Mouse (Mus musculus) heart, embryonic 13.5 days (tissue): ENCODE data around the gene Mfsd9. TPM values are rescaled to one million over a fixed set of nuclear protein-coding genes. Genes with fewer than 3 reads are reported as not detected.
"Not testable (repeated sequence)": the region's sequence is repeated elsewhere in the genome, so short reads cannot be mapped to it uniquely, and the experiment has no call there.

ENCODE experiments used
- ATAC-seq: fragments of 200-750 bp; cut with Nextera tagmentation; 2 replicates; pipeline ENCODE4 v1.8.0; 2017; ENCODE audit warnings: moderate TSS enrichment; ENCODE audit not compliant: insufficient number of reproducible peaks, low FRiP score, low TSS enrichment; ENCODE audit errors: extremely low read depth
- H3K27ac ChIP-seq: fragments of 300-500 bp; sonication (generic); replicated peaks from 2 replicates; pipeline ENCODE4 v1.5.1; 2015; ENCODE audit warnings: moderate library complexity, mild to moderate bottlenecking, inconsistent platforms
- H3K27me3 ChIP-seq: fragments of 300-500 bp; sonication (generic); replicated peaks from 2 replicates; pipeline ENCODE4 v1.6.1; 2015; ENCODE audit warnings: mild to moderate bottlenecking, inconsistent platforms
- H3K36me3 ChIP-seq: fragments of 300-500 bp; sonication (generic); 2 replicates; pipeline ENCODE4 v1.6.1; 2015; ENCODE audit warnings: mild to moderate bottlenecking, inconsistent platforms
- H3K4me1 ChIP-seq: fragments of 300-500 bp; sonication (generic); 2 replicates; pipeline ENCODE4 v1.6.1; 2015; ENCODE audit warnings: inconsistent platforms
- H3K4me2 ChIP-seq: fragments of 300-500 bp; sonication (generic); 2 replicates; pipeline ENCODE4 v1.6.1; 2015; ENCODE audit warnings: inconsistent platforms, mild to moderate bottlenecking, moderate library complexity
- H3K4me3 ChIP-seq: fragments of 300-500 bp; sonication (generic); 2 replicates; pipeline ENCODE4 v1.5.1; 2015; ENCODE audit warnings: moderate library complexity, mild to moderate bottlenecking, inconsistent platforms
- H3K9ac ChIP-seq: fragments of 300-500 bp; sonication (generic); 2 replicates; pipeline ENCODE4 v1.6.1; 2015; ENCODE audit warnings: inconsistent platforms, mild to moderate bottlenecking, moderate library complexity
- H3K9me3 ChIP-seq: fragments of 300-500 bp; sonication (generic); 2 replicates; pipeline ENCODE4 v1.6.1; 2016; ENCODE audit warnings: inconsistent platforms
- WGBS: fragments of 180-500 bp; shearing (Covaris S2); methylation state at CpG from one replicate; pipeline ENCODE4 v1.1.7; 2015; ENCODE audit warnings: mixed read lengths; 5-methylcytosine and 5-hydroxymethylcytosine counted together
- polyA plus RNA-seq: library from polyadenylated mRNA; unstranded; fragments of >200 nt; fragmentation: Nextera tagmentation; extraction: Ambion mirVana; gene quantifications from 2 replicates; pipeline ENCODE4 v1.2.1, GENCODE M21; 2015

The Mfsd9 gene
- polyA plus RNA-seq, 1 experiment from 2014 or later: 1.8 TPM

- H3K36me3 ChIP-seq: no peaks in the 10 kb centered on the region
- H3K27me3 ChIP-seq: no peaks in the 10 kb centered on the region
- no peak overlapping the region for H3K4me3 ChIP-seq
- no peaks in the 10 kb centered on the region for H3K4me1 ChIP-seq
- no peak overlapping the region for H3K9ac ChIP-seq
- no peak overlapping the region for H3K27ac ChIP-seq
- no peaks in the 10 kb centered on the region for H3K9me3 ChIP-seq
- WGBS: 83% methylated on average over 6 of the region's 6 CpGs
- ATAC-seq: no peak
- H3K4me2 ChIP-seq: no peak overlapping the region
Measured at GRCm38 (mm10) chr1:40759751-40760445, 30.6 kb downstream of the Mfsd9 start.

GRCm38 (mm10) chr1:40746089-40746488 lies 44.4 kb downstream of the Mfsd9 start:
- H3K9ac ChIP-seq: no peak overlapping the region
- H3K27me3 ChIP-seq: no peaks in the 10 kb centered on the region; the same call in 1 of the 2 replicates
- no peak overlapping the region for H3K27ac ChIP-seq
- H3K4me3 ChIP-seq: no peak overlapping the region
- H3K9me3 ChIP-seq: no peaks in the 10 kb centered on the region
- 66% methylated on average over 5 of the region's 5 CpGs for WGBS
- no peaks in the 10 kb centered on the region for H3K4me1 ChIP-seq
- H3K4me2 ChIP-seq: no peak overlapping the region
- no peak for ATAC-seq
- no peaks in the 10 kb centered on the region for H3K36me3 ChIP-seq

GRCm38 (mm10) chr1:40740739-40741138 lies 49.7 kb downstream of the Mfsd9 start:
- H3K4me2 ChIP-seq: no peak overlapping the region
- ATAC-seq: no peak
- no peak overlapping the region for H3K27ac ChIP-seq
- no peaks in the 10 kb centered on the region for H3K9me3 ChIP-seq
- no peaks in the 10 kb centered on the region for H3K36me3 ChIP-seq
- H3K27me3 ChIP-seq: peaks cover 9% of the 10 kb centered on the region; the same call in 1 of the 2 replicates
- no peak overlapping the region for H3K4me3 ChIP-seq
- WGBS: 75% methylated on average over 2 of the region's 2 CpGs
- no peaks in the 10 kb centered on the region for H3K4me1 ChIP-seq
- no peak overlapping the region for H3K9ac ChIP-seq

GRCm38 (mm10) chr1:40738246-40738645 lies 52.2 kb downstream of the Mfsd9 start:
- WGBS: 81% methylated on average over 9 of the region's 9 CpGs
- H3K36me3 ChIP-seq, H3K27me3 ChIP-seq, H3K9me3 ChIP-seq, H3K4me2 ChIP-seq, H3K4me1 ChIP-seq, ATAC-seq, H3K4me3 ChIP-seq, H3K27ac ChIP-seq, H3K9ac ChIP-seq: not testable (repeated sequence)

GRCm38 (mm10) chr1:40737671-40738070 lies 52.8 kb downstream of the Mfsd9 start:
- Histone ChIP-seq H3K4me2 (no peak overlapping the region), H3K9ac (no peak overlapping the region), H3K4me3 (no peak overlapping the region), H3K9me3 (no peaks in the 10 kb centered on the region), H3K36me3 (no peaks in the 10 kb centered on the region), H3K27ac (no peak overlapping the region), H3K27me3 (peaks cover 9% of the 10 kb centered on the region; the same call in 1 of the 2 replicates), H3K4me1 (no peaks in the 10 kb centered on the region)
- 66% methylated on average over 8 of the region's 8 CpGs for WGBS
- ATAC-seq: no peak

GRCm38 (mm10) chr1:40728636-40729035 lies 61.9 kb downstream of the Mfsd9 start:
- H3K4me3 ChIP-seq: no peak overlapping the region
- 85% methylated on average over 1 of the region's 1 CpGs for WGBS
- peaks cover 4% of the 10 kb centered on the region; the same call in 1 of the 2 replicates for H3K27me3 ChIP-seq
- ATAC-seq: no peak
- no peak overlapping the region for H3K27ac ChIP-seq
- H3K9me3 ChIP-seq: no peaks in the 10 kb centered on the region
- H3K4me1 ChIP-seq: no peaks in the 10 kb centered on the region
- no peak overlapping the region for H3K9ac ChIP-seq
- no peaks in the 10 kb centered on the region for H3K36me3 ChIP-seq
- H3K4me2 ChIP-seq: no peak overlapping the region

- Histone ChIP-seq H3K4me3 (no peak overlapping the region), H3K27ac (no peak overlapping the region), H3K9ac (no peak overlapping the region), H3K36me3 (no peaks in the 10 kb centered on the region), H3K4me1 (no peaks in the 10 kb centered on the region), H3K9me3 (no peaks in the 10 kb centered on the region), H3K27me3 (peaks cover 4% of the 10 kb centered on the region; the same call in 1 of the 2 replicates), H3K4me2 (no peak overlapping the region)
- 68% methylated on average over 7 of the region's 7 CpGs for WGBS
- ATAC-seq: no peak
Measured at GRCm38 (mm10) chr1:40727404-40727803, 63.1 kb downstream of the Mfsd9 start.

GRCm38 (mm10) chr1:40726051-40726450 lies 64.4 kb downstream of the Mfsd9 start:
- Histone ChIP-seq H3K4me3 (no peak overlapping the region), H3K4me2 (no peak overlapping the region), H3K9me3 (no peaks in the 10 kb centered on the region), H3K9ac (no peak overlapping the region), H3K4me1 (no peaks in the 10 kb centered on the region), H3K27me3 (peaks cover 4% of the 10 kb centered on the region; the same call in 1 of the 2 replicates), H3K27ac (no peak overlapping the region), H3K36me3 (no peaks in the 10 kb centered on the region)
- ATAC-seq: no peak
- WGBS: 73% methylated on average over 10 of the region's 10 CpGs

Other genes starting within 250 kb of the Mfsd9 start
- gene Slc9a4, start 210.6 kb downstream of the Mfsd9 start, polyA plus RNA-seq: not detected in 2 replicates
- 0.08 and 0.19 TPM in 2 replicates for gene Slc9a2, start 110.1 kb downstream of the Mfsd9 start, polyA plus RNA-seq
- gene Tmem182, start 14.9 kb upstream of the Mfsd9 start, polyA plus RNA-seq: 22.5 and 26.2 TPM in 2 replicates